Mouse (Mus musculus): ENCODE measurements at regions not wholly inside any gene's neighbourhood (a gene's known extent, or its start where the extent isn't known, plus 50 kb on each side); places are given as distances from the start of the nearest gene placed in this dataset.

DNA sequence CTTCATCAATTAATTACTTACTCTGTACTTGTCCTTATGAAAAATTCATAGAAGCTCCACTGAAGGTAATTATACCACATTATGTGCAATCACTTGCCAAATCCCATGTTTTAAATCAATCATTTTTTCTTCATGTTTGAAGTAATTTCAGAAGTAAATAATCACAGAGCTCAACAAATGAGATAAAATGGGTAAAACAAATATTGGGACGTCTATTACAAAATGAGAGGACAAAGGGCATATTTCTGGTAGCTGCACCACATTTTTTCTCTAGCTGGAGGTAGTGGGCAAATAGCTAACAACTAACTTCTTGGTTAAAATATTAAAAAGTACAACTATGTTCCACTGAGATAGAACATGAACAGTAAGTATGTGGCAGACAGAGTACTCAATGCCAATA, 681.3 kb upstream of the Pot1a start:
- no peak for DNase-seq (ENCODE audit: low spot score)

DNA sequence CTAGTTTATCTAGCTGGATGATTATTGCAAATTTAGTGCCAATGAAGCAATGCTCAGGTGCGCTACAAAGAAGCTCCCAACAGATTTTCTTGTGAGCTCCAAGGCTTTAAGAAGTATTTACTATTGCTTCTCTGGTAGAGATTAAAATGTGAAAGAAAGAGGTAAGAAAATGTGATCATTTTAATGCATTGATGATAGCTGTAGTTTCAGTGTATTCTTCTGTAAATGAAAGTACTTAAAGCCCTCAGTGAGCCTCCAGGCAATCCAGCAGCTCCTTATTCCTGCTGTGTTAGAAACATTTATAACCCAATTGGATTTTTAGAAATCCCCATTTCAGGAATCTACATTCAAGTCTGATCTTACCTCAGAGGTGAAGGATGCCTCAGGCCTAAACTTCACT, 675.4 kb upstream of the Pot1a start:
- DNase-seq (ENCODE audit: low spot score), result no peak

DNA sequence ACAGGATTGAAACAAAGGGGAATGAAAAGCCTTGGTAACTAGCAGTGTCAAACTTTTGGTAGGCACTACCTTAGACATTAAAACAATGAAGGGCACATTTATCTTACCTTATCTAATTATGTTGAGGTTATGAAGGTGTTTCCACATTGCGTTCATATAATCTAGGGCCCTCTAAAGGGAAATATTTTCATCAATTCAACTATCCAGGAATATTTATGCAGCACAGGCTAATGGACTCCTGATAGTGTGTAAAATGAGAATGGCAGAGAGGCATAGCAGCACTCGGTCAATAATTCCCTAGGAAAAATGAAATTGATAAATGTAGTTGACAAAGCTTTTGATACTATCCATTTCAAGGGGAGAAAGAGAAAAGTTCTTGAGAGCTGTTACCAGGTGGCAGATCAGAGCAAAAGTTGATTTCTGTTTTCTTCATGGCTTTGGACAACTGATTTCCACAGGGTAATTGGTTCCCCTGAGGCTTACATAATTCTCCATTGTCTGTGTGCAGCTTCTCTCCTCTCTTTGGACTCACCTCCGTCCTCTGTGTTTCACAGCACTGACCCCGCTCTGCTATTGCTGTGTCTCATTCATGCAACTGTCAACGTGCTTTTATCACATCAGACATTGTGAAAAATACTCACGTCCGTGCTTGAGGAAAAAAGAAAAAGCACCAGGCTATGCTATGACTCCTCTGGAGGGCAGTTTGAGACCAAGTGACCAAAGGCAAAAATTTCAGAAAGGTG, 632.3 kb upstream of the Pot1a start:
- peak; percentile 19 for DNase-seq (ENCODE audit: low spot score)

DNA sequence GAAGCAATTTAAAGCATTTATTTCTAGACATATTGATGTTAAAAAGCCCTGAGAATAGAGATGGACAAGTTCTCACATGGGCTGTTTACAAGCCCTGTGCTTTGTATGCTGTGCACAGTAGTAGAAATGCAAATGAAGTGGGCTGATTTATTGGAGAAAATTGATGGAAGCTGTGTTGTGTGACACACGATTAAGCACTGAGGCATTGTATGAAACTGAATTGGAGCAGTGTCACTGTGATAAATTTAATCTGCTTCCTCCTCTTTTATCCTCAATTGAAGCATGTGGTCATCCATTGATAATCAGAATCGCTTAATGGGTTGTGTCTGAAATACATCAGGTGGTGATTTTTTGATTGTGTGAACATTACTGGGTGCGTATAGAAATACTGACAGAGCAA, 631.4 kb upstream of the Pot1a start:
- DNase-seq (ENCODE audit: low spot score), result peak; percentile 36
